Mouse (Mus musculus) testis, adult 2 months (tissue): Measurements from ENCODE around the gene Dnajc25.

Experiments used
- CTCF ChIP-seq: fragments of 200-500 bp; IDR thresholded peaks from 2 replicates; pipeline ENCODE4 v1.5.1; 2012; ENCODE audit warnings: low read depth, mild to moderate bottlenecking, inconsistent platforms, low read length, moderate library complexity; ENCODE audit not compliant: control insufficient read depth, insufficient read depth, insufficient replicate concordance
- POLR2A ChIP-seq: fragments of 200-500 bp; IDR thresholded peaks from 2 replicates; pipeline ENCODE4 v1.6.1; 2012; ENCODE audit warnings: low read depth, mild to moderate bottlenecking, inconsistent platforms, low read length, moderate library complexity; ENCODE audit not compliant: control insufficient read depth

GRCm38 (mm10) chr4:58965136-58965535 is 29.7 kb upstream of the Dnajc25 start:
- TF ChIP-seq CTCF (no peak), POLR2A (no peak)
